Mouse (Mus musculus) kidney, postnatal 10 days (tissue): ENCODE results near the gene Hdgfl3.
"Not testable (repeated sequence)": the region's sequence is repeated elsewhere in the genome, so short reads cannot be mapped to it uniquely, and the experiment has no call there.

Source experiments
- DNase-seq: peaks from one replicate; pipeline ENCODE4 v3.0.0; 2021; ENCODE audit warnings: mixed read lengths

Gene Hdgfl3

GRCm38 (mm10) chr7:81851706-81852105 is 82.6 kb downstream of the Hdgfl3 start:
- DNase-seq: peak; percentile 33

- DNase-seq: no peak
Measured at GRCm38 (mm10) chr7:81850171-81850570, 84.1 kb downstream of the Hdgfl3 start.

GRCm38 (mm10) chr7:81849633-81850032 is 84.6 kb downstream of the Hdgfl3 start:
- no peak for DNase-seq

- DNase-seq: no peak
Measured at GRCm38 (mm10) chr7:81849214-81849613, 85.1 kb downstream of the Hdgfl3 start.

GRCm38 (mm10) chr7:81847777-81848176 is 86.5 kb downstream of the Hdgfl3 start:
- no peak for DNase-seq

GRCm38 (mm10) chr7:81847010-81847409 is 87.3 kb downstream of the Hdgfl3 start:
- no peak for DNase-seq

- DNase-seq: no peak
Measured at GRCm38 (mm10) chr7:81846008-81846407, 88.3 kb downstream of the Hdgfl3 start.

- DNase-seq: no peak
Measured at GRCm38 (mm10) chr7:81845313-81845712, 89.0 kb downstream of the Hdgfl3 start.

GRCm38 (mm10) chr7:81844801-81845200 is 89.5 kb downstream of the Hdgfl3 start:
- no peak for DNase-seq

- no peak for DNase-seq
Measured at GRCm38 (mm10) chr7:81843903-81844302, 90.4 kb downstream of the Hdgfl3 start.

- DNase-seq: no peak
Measured at GRCm38 (mm10) chr7:81842998-81843397, 91.3 kb downstream of the Hdgfl3 start.

GRCm38 (mm10) chr7:81842141-81842540 is 92.1 kb downstream of the Hdgfl3 start:
- no peak for DNase-seq

GRCm38 (mm10) chr7:81841439-81841838 is 92.8 kb downstream of the Hdgfl3 start:
- DNase-seq: no peak

GRCm38 (mm10) chr7:81840661-81841181 is 93.6 kb downstream of the Hdgfl3 start:
- DNase-seq: no peak

- no peak for DNase-seq
Measured at GRCm38 (mm10) chr7:81839746-81840145, 94.5 kb downstream of the Hdgfl3 start.

GRCm38 (mm10) chr7:81837771-81838170 is 96.5 kb downstream of the Hdgfl3 start:
- DNase-seq: not testable (repeated sequence)

GRCm38 (mm10) chr7:81835430-81835829 is 98.8 kb downstream of the Hdgfl3 start:
- DNase-seq: no peak

- DNase-seq: no peak
Measured at GRCm38 (mm10) chr7:81834847-81835246, 99.4 kb downstream of the Hdgfl3 start.
